Mouse (Mus musculus) small intestine, adult 2 months (tissue): ENCODE results near the gene Nlrp4e. TPM values are rescaled to one million over a fixed set of nuclear protein-coding genes. Genes with fewer than 3 reads are reported as not detected.
"Not testable (repeated sequence)": the region's sequence is repeated elsewhere in the genome, so short reads cannot be mapped to it uniquely, and the experiment has no call there.

Experiments used
- H3K27ac ChIP-seq: fragments of 200-500 bp; 2 replicates; pipeline ENCODE4 v1.5.1; 2012; ENCODE audit warnings: low read depth, low read length, control low read depth, inconsistent platforms; ENCODE audit not compliant: insufficient read depth
- H3K27me3 ChIP-seq: fragments of 200-500 bp; 2 replicates; pipeline ENCODE4 v1.6.1; 2012; ENCODE audit warnings: mild to moderate bottlenecking, moderate library complexity, low read length, inconsistent platforms; ENCODE audit not compliant: control insufficient read depth, insufficient read depth
- H3K36me3 ChIP-seq: fragments of 200-500 bp; 2 replicates; pipeline ENCODE4 v1.6.1; 2012; ENCODE audit warnings: mild to moderate bottlenecking, low read length, control low read depth, inconsistent platforms; ENCODE audit not compliant: control insufficient read depth, insufficient read depth
- H3K4me1 ChIP-seq: fragments of 200-500 bp; 2 replicates; pipeline ENCODE4 v1.6.1; 2012; ENCODE audit warnings: low read length, inconsistent platforms, mixed read lengths; ENCODE audit not compliant: control insufficient read depth, insufficient read depth, insufficient read length
- H3K4me3 ChIP-seq: fragments of 200-500 bp; 2 replicates; pipeline ENCODE4 v1.5.1; 2012; ENCODE audit warnings: low read depth, mild to moderate bottlenecking, control low read depth, inconsistent platforms, low read length, moderate library complexity
- CTCF ChIP-seq: fragments of 200-500 bp; IDR thresholded peaks from 2 replicates; pipeline ENCODE4 v1.5.1; 2012; ENCODE audit warnings: low read depth, mild to moderate bottlenecking, control low read depth, inconsistent platforms, low read length, moderate library complexity, mixed read lengths; ENCODE audit not compliant: insufficient replicate concordance, insufficient read length; ENCODE audit errors: extremely low read depth
- POLR2A ChIP-seq: fragments of 200-500 bp; IDR thresholded peaks from 2 replicates; pipeline ENCODE4 v1.6.1; 2012; ENCODE audit warnings: low read depth, mild to moderate bottlenecking, control low read depth, inconsistent platforms, low read length, moderate library complexity
- WGBS: fragments of 180-500 bp; shearing (Covaris S2); methylation state at CpG from one replicate; pipeline ENCODE4 v1.1.7; 2018; 5-methylcytosine and 5-hydroxymethylcytosine counted together
- polyA plus RNA-seq: library from polyadenylated mRNA; depleted of rRNA; stranded (reverse); fragments of >200 nt; gene quantifications from 2 replicates; pipeline ENCODE4 v1.2.3, GENCODE M21; 2012; rRNA removed

Gene Nlrp4e
- not detected in 2 replicates for polyA plus RNA-seq

DNA sequence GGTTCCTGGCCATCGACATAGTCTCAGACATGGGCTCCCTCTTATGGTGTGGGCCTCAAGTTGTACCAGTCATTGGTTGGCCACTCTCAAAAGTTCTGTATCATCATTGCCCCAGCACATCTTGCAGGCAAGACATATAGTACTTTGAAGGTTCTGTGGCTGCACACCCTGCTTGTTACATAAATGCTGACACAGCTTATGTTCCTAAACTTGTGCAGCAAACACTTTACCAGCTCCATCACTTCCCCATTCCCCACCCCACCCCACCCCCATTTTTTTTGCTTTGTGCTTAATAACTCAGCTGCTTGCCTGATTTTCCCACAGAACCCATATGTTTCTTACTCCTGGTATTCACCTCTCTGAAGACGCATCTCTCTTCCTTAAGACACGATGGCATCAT, at the start of gene Nlrp4e:
TSS of gene Nlrp4e (plus strand) at position 301 of the 400 bp plus-strand sequence.
- not testable (repeated sequence) for H3K27ac ChIP-seq, H3K4me1 ChIP-seq, H3K4me3 ChIP-seq, H3K27me3 ChIP-seq, H3K36me3 ChIP-seq
- 78% methylated on average over 3 of the region's 3 CpGs for WGBS

DNA sequence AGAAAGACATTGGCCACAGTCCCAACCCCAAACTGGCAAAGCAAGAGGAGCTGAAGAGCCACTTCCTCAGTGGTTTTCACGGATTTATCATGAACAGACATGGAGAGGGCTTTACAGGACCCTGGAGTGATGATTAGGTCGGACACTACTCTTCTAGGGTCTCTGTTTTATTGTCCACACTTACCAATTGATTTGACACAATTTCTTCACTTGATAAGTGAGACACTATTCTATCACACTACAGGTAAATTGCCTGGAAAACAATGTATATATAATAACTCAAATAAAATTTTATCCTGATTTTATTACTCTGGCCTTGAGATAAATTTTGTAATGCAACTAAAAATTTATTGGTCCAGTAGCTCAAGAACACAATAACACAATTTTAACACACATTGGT, 49.4 kb upstream of the Nlrp4e start, which contains the start of gene Vmn1r166:
TSS of gene Vmn1r166 (minus strand) at position 101 of the 400 bp plus-strand sequence.
- not testable (repeated sequence) for H3K27me3 ChIP-seq, H3K4me1 ChIP-seq, H3K36me3 ChIP-seq, H3K4me3 ChIP-seq, H3K27ac ChIP-seq
- WGBS, result no CpG with 5 or more reads among the region's 2 CpGs

DNA sequence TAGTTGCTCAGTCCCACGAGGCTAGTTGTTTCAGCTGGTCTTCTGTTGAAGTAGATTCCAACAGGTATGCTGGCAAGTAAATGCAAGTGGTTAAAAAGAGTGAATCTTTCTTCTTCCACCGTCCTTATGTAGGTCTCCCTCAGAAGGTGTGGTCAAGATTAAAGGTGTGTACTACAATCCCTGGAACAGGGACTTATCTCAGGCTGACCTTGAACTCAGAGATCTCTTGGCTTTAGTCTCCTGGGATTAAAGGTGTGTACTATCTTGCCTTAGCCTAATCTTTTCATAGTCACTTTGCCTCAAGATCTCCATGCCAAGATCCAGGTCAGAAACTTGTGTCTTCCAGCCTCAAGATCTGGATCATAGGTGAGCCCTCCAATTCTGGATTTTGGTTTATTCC, 22.2 kb upstream of the Nlrp4e start, which contains the start of gene Gm6902:
TSS of gene Gm6902 (minus strand) at position 101 of the 400 bp plus-strand sequence.
- WGBS, result no CpG with 5 or more reads among the region's 2 CpGs
- not testable (repeated sequence) for H3K27me3 ChIP-seq, H3K36me3 ChIP-seq, H3K4me3 ChIP-seq, H3K4me1 ChIP-seq, H3K27ac ChIP-seq

DNA sequence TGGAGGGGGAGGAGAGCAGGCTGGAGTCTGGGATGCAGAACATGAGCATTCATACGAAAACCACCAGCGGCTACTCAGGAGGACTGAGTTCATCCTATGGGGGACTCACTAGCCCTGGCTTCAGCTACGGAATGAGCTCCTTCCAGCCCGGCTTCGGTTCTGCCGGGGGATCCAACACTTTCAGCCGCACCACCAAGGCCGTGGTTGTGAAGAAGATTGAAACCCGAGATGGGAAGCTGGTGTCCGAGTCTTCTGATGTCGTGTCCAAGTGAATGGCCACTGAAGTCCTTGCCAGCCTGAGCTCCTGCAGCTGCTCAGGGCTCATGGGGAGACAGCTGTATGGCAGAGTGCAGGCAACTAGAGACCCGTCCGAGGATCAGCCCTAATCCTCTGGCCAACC, 57.3 kb downstream of the Nlrp4e start:
- not testable (repeated sequence) for H3K27ac ChIP-seq, H3K4me1 ChIP-seq, H3K36me3 ChIP-seq, H3K27me3 ChIP-seq, H3K4me3 ChIP-seq
- WGBS, result 87% methylated on average over 13 of the region's 13 CpGs

DNA sequence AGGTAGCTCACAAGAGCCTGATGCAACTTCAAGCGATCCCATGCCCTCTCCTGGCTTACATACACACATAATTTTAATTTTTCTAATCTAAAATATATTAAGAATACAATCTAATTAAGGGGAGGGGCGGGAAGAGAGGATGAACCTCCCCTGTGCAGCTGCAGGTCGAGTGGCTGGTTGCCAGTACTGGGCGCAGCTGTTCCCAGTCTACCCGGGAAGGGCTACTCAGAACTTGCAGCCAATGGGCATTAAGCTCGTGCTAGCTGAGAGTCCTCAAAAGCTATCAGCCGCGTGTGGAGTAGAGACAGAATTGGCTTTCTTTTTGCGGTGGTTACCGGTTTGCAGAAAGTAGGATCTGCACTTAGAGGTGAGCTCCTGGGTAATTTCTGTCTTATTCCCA, 84.6 kb downstream of the Nlrp4e start, which contains the start of gene Nlrp5:
TSS of gene Nlrp5 (plus strand) at position 301 of the 400 bp plus-strand sequence.
- Histone ChIP-seq H3K27me3 (no peaks in the 10 kb centered on the region), H3K27ac (no peak within 1 kb of the TSS), H3K4me3 (no peak within 1 kb of the TSS), H3K4me1 (no peaks in the 10 kb centered on the region), H3K36me3 (no peaks in the 10 kb centered on the region)
- TF ChIP-seq CTCF, result no peak
- TF ChIP-seq POLR2A, result no peak
- 71% methylated on average over 10 of the region's 10 CpGs for WGBS

Other genes starting within 250 kb of the Nlrp4e start
- gene Vmn1r163, start 245.7 kb upstream of the Nlrp4e start, polyA plus RNA-seq, result not detected in 2 replicates
- not detected in 2 replicates for gene Gm8720, start 233.7 kb upstream of the Nlrp4e start, polyA plus RNA-seq
- gene Gm10662, start 156.7 kb upstream of the Nlrp4e start, polyA plus RNA-seq, result not detected in 2 replicates
- not detected in 2 replicates for gene Vmn1r165, start 83.9 kb upstream of the Nlrp4e start, polyA plus RNA-seq
- not detected in 2 replicates for gene Vmn1r166, start 49.5 kb upstream of the Nlrp4e start, polyA plus RNA-seq
- not detected in 2 replicates for gene Gm6902, start 22.3 kb upstream of the Nlrp4e start, polyA plus RNA-seq
- gene Nlrp5, start 84.7 kb downstream of the Nlrp4e start, polyA plus RNA-seq, result not detected in 2 replicates
- not detected in 2 replicates for gene Vmn1r167, start 206.0 kb downstream of the Nlrp4e start, polyA plus RNA-seq
- gene Vmn1r168, start 238.5 kb downstream of the Nlrp4e start, polyA plus RNA-seq, result not detected in 2 replicates